Mouse (Mus musculus): Measurements from ENCODE around the gene Phkg2. TPM values are rescaled to one million over a fixed set of nuclear protein-coding genes. Genes with fewer than 3 reads are reported as not detected.
A peak's percentile ranks its signal among the peaks of the same experiment; 100 is the strongest.

Phkg2 gene
- polyA plus RNA-seq, 1 experiment from 2014 or later: 42.0 TPM

- Histone ChIP-seq H3K9me3 (ENCODE audit: control insufficient read depth, low read length) (peaks cover 9% of the 10 kb centered on the region), H3K4me1 (replicated peaks; ENCODE audit: control insufficient read depth, insufficient read depth, low read length) (peaks cover 7% of the 10 kb centered on the region; the same call in 1 of the 2 replicates), H3K4me3 (ENCODE audit: low read depth, low read length) (no peak overlapping the region), H3K4me2 (ENCODE audit: low read length) (no peak overlapping the region), H3K27me3 (replicated peaks; ENCODE audit: control insufficient read depth, insufficient read depth, low read length) (no peaks in the 10 kb centered on the region), H3K36me3 (ENCODE audit: control insufficient read depth, insufficient read depth, low read length) (peaks cover 63% of the 10 kb centered on the region), H3K27ac (ENCODE audit: low read depth) (no peak overlapping the region), H3K9ac (ENCODE audit: low read length) (no peak overlapping the region)
- ATAC-seq (replicated peaks; ENCODE audit: low FRiP score, low TSS enrichment, low read depth) (no peak), DNase-seq (ENCODE audit: low spot score) (no peak)
- WGBS: 97% methylated on average over 26 of the region's 26 CpGs
These were observed 38.4 kb downstream of the Phkg2 start for GRCm38 (mm10) chr7:127611561-127611960.

GRCm38 (mm10) chr7:127613501-127613900 is 40.4 kb downstream of the Phkg2 start:
- peaks cover 7% of the 10 kb centered on the region; the same call in 1 of the 2 replicates for H3K4me1 ChIP-seq (replicated peaks; ENCODE audit: control insufficient read depth, insufficient read depth, low read length)
- WGBS: 82% methylated on average over 8 of the region's 8 CpGs
- no peak for ATAC-seq (replicated peaks; ENCODE audit: low FRiP score, low TSS enrichment, low read depth)
- 0 out of 2 replicates have a peak overlapping the region, but pooled peaks have one; percentile 100 for H3K4me3 ChIP-seq (ENCODE audit: low read depth, low read length)
- H3K4me2 ChIP-seq (ENCODE audit: low read length): no peak overlapping the region
- DNase-seq (ENCODE audit: low spot score): no peak
- H3K27me3 ChIP-seq (replicated peaks; ENCODE audit: control insufficient read depth, insufficient read depth, low read length): no peaks in the 10 kb centered on the region
- peaks cover 9% of the 10 kb centered on the region for H3K9me3 ChIP-seq (ENCODE audit: control insufficient read depth, low read length)
- H3K9ac ChIP-seq (ENCODE audit: low read length): no peak overlapping the region
- H3K27ac ChIP-seq (ENCODE audit: low read depth): no peak overlapping the region
- peaks cover 46% of the 10 kb centered on the region for H3K36me3 ChIP-seq (ENCODE audit: control insufficient read depth, insufficient read depth, low read length)

GRCm38 (mm10) chr7:127614091-127614490 is 41.0 kb downstream of the Phkg2 start:
- ATAC-seq (replicated peaks; ENCODE audit: low FRiP score, low TSS enrichment, low read depth) (no peak), DNase-seq (ENCODE audit: low spot score) (no peak)
- peak overlapping the region; percentile 100 for H3K4me3 ChIP-seq (ENCODE audit: low read depth, low read length)
- peaks cover 41% of the 10 kb centered on the region for H3K36me3 ChIP-seq (ENCODE audit: control insufficient read depth, insufficient read depth, low read length)
- no peak overlapping the region; the same call in 1 of the 2 replicates for H3K27ac ChIP-seq (ENCODE audit: low read depth)
- 22% methylated on average over 8 of the region's 8 CpGs for WGBS
- H3K27me3 ChIP-seq (replicated peaks; ENCODE audit: control insufficient read depth, insufficient read depth, low read length): no peaks in the 10 kb centered on the region
- H3K9ac ChIP-seq (ENCODE audit: low read length): peak overlapping the region; percentile 84
- H3K4me1 ChIP-seq (replicated peaks; ENCODE audit: control insufficient read depth, insufficient read depth, low read length): peaks cover 7% of the 10 kb centered on the region; the same call in 1 of the 2 replicates
- peaks cover 9% of the 10 kb centered on the region for H3K9me3 ChIP-seq (ENCODE audit: control insufficient read depth, low read length)
- H3K4me2 ChIP-seq (ENCODE audit: low read length): peak overlapping the region; percentile 84

GRCm38 (mm10) chr7:127614511-127614890 is 41.4 kb downstream of the Phkg2 start:
- peak overlapping the region; percentile 84 for H3K4me2 ChIP-seq (ENCODE audit: low read length)
- peaks cover 9% of the 10 kb centered on the region for H3K9me3 ChIP-seq (ENCODE audit: control insufficient read depth, low read length)
- H3K27ac ChIP-seq (ENCODE audit: low read depth): peak overlapping the region; percentile 70
- H3K4me3 ChIP-seq (ENCODE audit: low read depth, low read length): peak overlapping the region; percentile 100
- under 1% methylated on average over 33 of the region's 44 CpGs for WGBS
- no peaks in the 10 kb centered on the region for H3K27me3 ChIP-seq (replicated peaks; ENCODE audit: control insufficient read depth, insufficient read depth, low read length)
- peak; percentile 78 for DNase-seq (ENCODE audit: low spot score)
- ATAC-seq (replicated peaks; ENCODE audit: low FRiP score, low TSS enrichment, low read depth): peak; percentile 60
- H3K36me3 ChIP-seq (ENCODE audit: control insufficient read depth, insufficient read depth, low read length): peaks cover 37% of the 10 kb centered on the region
- peak overlapping the region; percentile 84 for H3K9ac ChIP-seq (ENCODE audit: low read length)
- peaks cover 7% of the 10 kb centered on the region; the same call in 1 of the 2 replicates for H3K4me1 ChIP-seq (replicated peaks; ENCODE audit: control insufficient read depth, insufficient read depth, low read length)

- Histone ChIP-seq H3K9ac (ENCODE audit: low read length) (peak within 1 kb of the TSS; percentile 84), H3K4me1 (replicated peaks; ENCODE audit: control insufficient read depth, insufficient read depth, low read length) (peaks cover 7% of the 10 kb centered on the region; the same call in 1 of the 2 replicates), H3K4me3 (ENCODE audit: low read depth, low read length) (peak within 1 kb of the TSS; percentile 100), H3K4me2 (ENCODE audit: low read length) (peak within 1 kb of the TSS; percentile 84), H3K27me3 (replicated peaks; ENCODE audit: control insufficient read depth, insufficient read depth, low read length) (no peaks in the 10 kb centered on the region), H3K27ac (ENCODE audit: low read depth) (peak within 1 kb of the TSS; percentile 70), H3K9me3 (ENCODE audit: control insufficient read depth, low read length) (peaks cover 9% of the 10 kb centered on the region), H3K36me3 (ENCODE audit: control insufficient read depth, insufficient read depth, low read length) (peaks cover 30% of the 10 kb centered on the region)
- under 1% methylated on average over 50 of the region's 50 CpGs for WGBS
- peak; percentile 93 for ATAC-seq (replicated peaks; ENCODE audit: low FRiP score, low TSS enrichment, low read depth)
- DNase-seq (ENCODE audit: low spot score): peak; percentile 92
These were observed 42.0 kb downstream of the Phkg2 start, which contains the start of gene Zfp629 for GRCm38 (mm10) chr7:127614891-127615843. Gene Zfp629, minus strand, starts transcription at chr7:127615797.

GRCm38 (mm10) chr7:127616336-127616735 is 43.2 kb downstream of the Phkg2 start:
- DNase-seq (ENCODE audit: low spot score) (no peak), ATAC-seq (replicated peaks; ENCODE audit: low FRiP score, low TSS enrichment, low read depth) (no peak)
- Histone ChIP-seq H3K27ac (ENCODE audit: low read depth) (no peak overlapping the region), H3K36me3 (ENCODE audit: control insufficient read depth, insufficient read depth, low read length) (peaks cover 19% of the 10 kb centered on the region), H3K4me2 (ENCODE audit: low read length) (no peak overlapping the region; the same call in 1 of the 2 replicates), H3K9ac (ENCODE audit: low read length) (no peak overlapping the region), H3K4me3 (ENCODE audit: low read depth, low read length) (no peak overlapping the region), H3K27me3 (replicated peaks; ENCODE audit: control insufficient read depth, insufficient read depth, low read length) (no peaks in the 10 kb centered on the region), H3K4me1 (replicated peaks; ENCODE audit: control insufficient read depth, insufficient read depth, low read length) (peaks cover 7% of the 10 kb centered on the region; the same call in 1 of the 2 replicates), H3K9me3 (ENCODE audit: control insufficient read depth, low read length) (peaks cover 4% of the 10 kb centered on the region)
- WGBS: 64% methylated on average over 1 of the region's 1 CpGs

- DNase-seq (ENCODE audit: low spot score): no peak
- Histone ChIP-seq H3K9ac (ENCODE audit: low read length) (no peak overlapping the region), H3K27me3 (replicated peaks; ENCODE audit: control insufficient read depth, insufficient read depth, low read length) (no peaks in the 10 kb centered on the region), H3K4me3 (ENCODE audit: low read depth, low read length) (no peak overlapping the region), H3K4me1 (replicated peaks; ENCODE audit: control insufficient read depth, insufficient read depth, low read length) (peaks cover 7% of the 10 kb centered on the region; the same call in 1 of the 2 replicates), H3K9me3 (ENCODE audit: control insufficient read depth, low read length) (peaks cover 2% of the 10 kb centered on the region), H3K4me2 (ENCODE audit: low read length) (no peak overlapping the region), H3K27ac (ENCODE audit: low read depth) (no peak overlapping the region), H3K36me3 (ENCODE audit: control insufficient read depth, insufficient read depth, low read length) (peaks cover 13% of the 10 kb centered on the region)
- 55% methylated on average over 1 of the region's 1 CpGs for WGBS
- ATAC-seq (replicated peaks; ENCODE audit: low FRiP score, low TSS enrichment, low read depth): no peak
These were observed 43.7 kb downstream of the Phkg2 start for GRCm38 (mm10) chr7:127616881-127617280.

GRCm38 (mm10) chr7:127617962-127618361 is 44.8 kb downstream of the Phkg2 start:
- DNase-seq (ENCODE audit: low spot score) (no peak), ATAC-seq (replicated peaks; ENCODE audit: low FRiP score, low TSS enrichment, low read depth) (no peak)
- 80% methylated on average over 2 of the region's 2 CpGs for WGBS
- Histone ChIP-seq H3K4me2 (ENCODE audit: low read length) (no peak overlapping the region), H3K9ac (ENCODE audit: low read length) (no peak overlapping the region), H3K4me1 (replicated peaks; ENCODE audit: control insufficient read depth, insufficient read depth, low read length) (peaks cover 7% of the 10 kb centered on the region; the same call in 1 of the 2 replicates), H3K4me3 (ENCODE audit: low read depth, low read length) (no peak overlapping the region), H3K36me3 (ENCODE audit: control insufficient read depth, insufficient read depth, low read length) (peaks cover 2% of the 10 kb centered on the region; the same call in 1 of the 2 replicates), H3K9me3 (ENCODE audit: control insufficient read depth, low read length) (no peaks in the 10 kb centered on the region), H3K27ac (ENCODE audit: low read depth) (no peak overlapping the region), H3K27me3 (replicated peaks; ENCODE audit: control insufficient read depth, insufficient read depth, low read length) (no peaks in the 10 kb centered on the region)
